Mouse (Mus musculus): ENCODE data around the gene Mien1. TPM values are rescaled to one million over a fixed set of nuclear protein-coding genes. Genes with fewer than 3 reads are reported as not detected.

Gene Mien1
- total RNA-seq, 2 experiments from 2014 or later: 27.2 to 36.5 TPM

DNA sequence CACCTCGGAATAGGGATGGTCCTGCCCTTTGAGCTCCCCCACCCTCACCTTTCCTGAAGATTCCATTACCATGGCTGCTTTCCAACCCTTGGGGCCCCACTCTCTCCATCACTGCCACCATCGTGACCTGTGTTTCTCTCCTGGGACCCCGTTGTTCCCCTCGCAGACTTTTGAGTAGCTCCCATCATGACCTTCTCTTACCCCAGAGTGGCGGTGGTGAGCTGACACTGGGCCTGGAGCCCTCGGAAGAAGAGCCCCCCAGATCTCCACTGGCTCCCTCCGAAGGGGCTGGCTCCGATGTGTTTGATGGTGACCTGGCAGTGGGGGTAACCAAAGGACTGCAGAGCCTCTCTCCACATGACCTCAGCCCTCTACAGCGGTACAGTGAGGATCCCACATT, 3.1 kb downstream of the Mien1 start:
- intact Hi-C loops (cut with DNase I): loop anchor here (5.0 kb wide), 1 partner anchor 168 kb away; no protein-coding TSS in a partner anchor
- no peak for DNase-seq

GRCm38 (mm10) chr11:98431743-98432502, 6.9 kb downstream of the Mien1 start:
- no peak for DNase-seq
- intact Hi-C loops (cut with DNase I): no loop called here

DNA sequence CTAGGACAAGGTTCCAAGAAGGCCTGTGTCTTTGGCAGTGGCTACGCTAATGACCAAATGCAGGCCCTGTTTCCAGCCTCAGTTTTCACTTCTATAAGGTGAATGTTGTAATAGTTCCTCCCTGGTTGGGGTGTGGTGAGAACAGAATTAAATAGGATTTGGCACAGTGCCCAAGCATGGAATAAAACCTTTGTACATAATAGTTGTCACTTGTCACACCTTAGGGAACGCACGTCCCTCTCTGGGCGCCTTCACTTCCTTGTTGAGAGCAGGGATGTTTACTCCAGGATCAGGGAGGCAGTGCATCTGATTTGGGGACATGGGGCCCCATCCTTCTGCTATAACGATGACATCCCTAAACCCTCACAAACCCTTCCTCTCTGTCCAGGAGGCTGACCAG, 10.4 kb downstream of the Mien1 start:
- intact Hi-C loops (cut with DNase I): no loop called here

DNA sequence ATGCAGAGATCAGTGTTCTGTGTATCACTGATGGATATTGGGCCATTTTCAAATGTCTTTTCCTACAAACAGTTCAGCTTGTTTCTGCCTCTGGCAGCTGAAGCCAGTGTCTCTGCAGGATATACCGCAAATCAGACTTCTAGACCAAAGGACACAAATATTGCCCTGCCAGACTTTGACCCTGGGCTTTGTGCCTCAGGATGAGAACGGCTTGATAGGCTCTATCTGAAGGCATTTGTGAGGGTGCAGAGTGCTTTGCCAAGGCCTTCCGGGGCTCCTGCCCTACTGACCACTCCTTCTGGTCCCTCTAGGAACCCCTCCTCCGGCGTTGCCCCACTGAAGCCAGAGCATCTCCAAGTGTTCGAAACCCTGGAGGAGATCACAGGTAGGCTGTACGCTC, 12.2 kb downstream of the Mien1 start:
- intact Hi-C loops (cut with DNase I): no loop called here
- no peak for DNase-seq

More for the DNA sequence above, 10.4 kb downstream of the Mien1 start:
- DNase-seq: no peak

GRCm38 (mm10) chr11:98418939-98419547, 19.7 kb downstream of the Mien1 start:
- intact Hi-C loops (cut with DNase I): no loop called here
- peak in 1 of 2 experiments; percentile 11 for DNase-seq

GRCm38 (mm10) chr11:98418273-98418672, 20.5 kb downstream of the Mien1 start:
- intact Hi-C loops (cut with DNase I): no loop called here
- no peak for DNase-seq

DNA sequence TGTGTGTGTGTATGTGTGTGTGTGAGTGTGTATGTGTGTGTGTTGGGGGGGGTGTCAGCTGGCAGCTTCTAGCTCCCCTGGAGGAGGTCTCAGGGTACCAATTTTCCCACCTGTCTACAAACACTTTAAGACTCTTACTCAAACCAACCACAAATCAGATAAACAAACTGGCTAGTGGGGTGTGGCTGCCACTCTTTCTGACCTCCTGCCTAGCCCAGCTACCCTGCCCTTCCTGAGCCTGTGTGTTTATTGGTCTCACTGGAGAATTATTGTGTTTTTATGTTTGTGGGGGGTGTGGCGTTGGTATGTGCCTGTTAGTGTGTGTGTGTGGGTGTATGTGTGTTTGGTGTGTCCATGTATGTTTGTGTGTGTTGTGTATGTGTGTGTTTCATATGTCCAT, 21.7 kb downstream of the Mien1 start:
- DNase-seq: no peak
- intact Hi-C loops (cut with DNase I): no loop called here

- intact Hi-C loops (cut with DNase I): no loop called here
- DNase-seq: no peak
These were observed 24.6 kb downstream of the Mien1 start for GRCm38 (mm10) chr11:98414162-98414561.

GRCm38 (mm10) chr11:98413731-98414130, 25.1 kb downstream of the Mien1 start:
- no peak for DNase-seq
- intact Hi-C loops (cut with DNase I): no loop called here

DNA sequence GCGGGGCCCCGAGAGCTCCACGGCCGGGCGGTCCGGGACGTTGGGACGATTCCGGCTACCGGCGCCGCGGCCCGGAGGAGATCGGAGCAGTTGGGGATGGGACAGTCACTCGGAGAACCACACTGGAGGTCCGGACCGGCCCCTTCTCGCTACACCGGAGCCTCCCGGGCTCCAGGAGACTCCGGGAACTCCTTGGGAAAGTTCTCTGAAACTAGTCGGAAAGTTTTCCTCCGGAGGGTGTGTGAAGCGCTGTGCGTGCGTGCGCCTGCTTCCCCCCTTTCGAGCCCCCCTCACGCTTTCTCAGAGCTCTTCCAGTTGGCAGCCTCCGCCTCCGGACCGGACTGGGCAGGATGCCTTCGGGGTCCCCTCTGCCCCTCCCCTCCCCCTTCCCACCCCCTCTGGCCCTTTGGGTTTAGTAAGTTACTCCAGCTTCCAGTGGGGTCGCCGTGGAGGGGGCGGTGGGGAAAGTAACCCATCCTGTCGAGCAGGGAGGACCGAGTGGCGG, 25.9 kb downstream of the Mien1 start:
- intact Hi-C loops (cut with DNase I): no loop called here
- peak in 1 of 2 experiments; percentile 30 for DNase-seq

DNA sequence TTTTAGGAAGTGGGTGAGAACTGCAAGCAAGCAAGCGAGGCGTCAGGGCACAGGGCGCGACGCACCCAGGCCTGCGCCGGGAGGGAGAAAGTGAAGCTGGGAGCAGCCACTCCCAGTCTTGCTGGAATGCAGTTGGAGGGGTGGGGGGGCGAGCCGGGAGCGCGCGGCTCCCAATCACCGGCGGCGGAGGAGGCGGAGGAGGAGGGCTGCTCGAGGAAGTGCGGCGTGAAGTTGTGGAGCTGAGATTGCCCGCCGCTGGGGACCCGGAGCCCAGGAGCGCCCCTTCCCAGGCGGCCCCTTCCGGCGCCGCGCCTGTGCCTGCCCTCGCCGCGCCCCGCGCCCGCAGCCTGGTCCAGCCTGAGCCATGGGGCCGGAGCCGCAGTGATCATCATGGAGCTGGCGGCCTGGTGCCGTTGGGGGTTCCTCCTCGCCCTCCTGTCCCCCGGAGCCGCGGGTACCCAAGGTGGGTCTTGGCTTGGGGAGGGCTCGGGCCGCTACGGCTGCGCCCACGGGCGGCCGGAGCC, 26.5 kb downstream of the Mien1 start, which contains the start of gene Erbb2:
Erbb2 (plus strand) TSS at position 198 of the 524 bp plus-strand sequence.
- intact Hi-C loops (cut with DNase I): no loop called here
- peak; percentile 50 to 61 for DNase-seq

DNA sequence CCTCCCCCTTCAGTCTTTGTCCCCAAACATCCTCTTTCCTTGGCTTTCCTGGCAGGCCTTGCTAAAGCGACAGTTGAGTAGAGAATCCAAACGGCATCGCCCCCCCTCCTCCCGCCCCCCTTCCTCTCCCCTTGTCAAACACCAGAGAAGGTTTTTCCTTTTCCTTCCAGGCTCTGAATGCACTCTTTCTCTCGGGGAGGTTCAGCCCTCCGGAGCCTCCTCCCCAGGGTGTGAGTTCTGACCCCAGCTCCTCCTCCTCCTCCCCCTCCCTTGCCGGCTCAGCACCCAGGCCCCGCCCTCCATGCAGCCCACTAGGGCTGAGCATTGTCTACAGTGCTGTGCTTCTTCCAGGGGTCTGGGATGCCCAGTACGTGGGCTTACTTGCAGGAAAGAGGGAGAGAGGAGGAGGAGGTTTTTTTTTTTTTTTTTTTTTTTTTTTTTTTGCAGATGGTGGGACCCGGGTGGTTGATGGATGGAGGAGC, 29.4 kb downstream of the Mien1 start:
- intact Hi-C loops (cut with DNase I): loop anchor here (5.0 kb wide), 1 partner anchor 52 kb away; the partner anchor contains the start of gene Stard3
- no peak for DNase-seq

DNA sequence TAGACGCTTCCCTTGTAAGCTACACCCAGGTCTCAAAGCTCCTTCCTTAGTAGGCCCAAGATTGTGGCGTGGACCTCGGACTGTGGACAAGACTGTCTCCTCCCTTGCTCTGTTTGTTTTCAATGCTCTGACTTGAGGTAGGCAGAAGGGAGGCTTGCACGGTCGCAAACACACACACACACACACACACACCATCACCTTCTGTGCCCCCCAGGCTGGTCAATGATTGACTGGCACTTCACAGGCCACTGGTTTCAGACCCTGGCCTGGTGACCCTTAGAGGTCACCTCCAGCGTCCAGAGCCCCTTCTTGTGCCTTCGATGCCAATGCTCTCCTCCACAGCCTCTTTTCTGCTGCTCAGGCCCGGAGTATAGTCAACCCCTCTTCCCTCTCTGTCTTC, 29.9 kb downstream of the Mien1 start:
- intact Hi-C loops (cut with DNase I): loop anchor here (5.0 kb wide), 1 partner anchor 52 kb away; the partner anchor contains the start of gene Stard3
- no peak for DNase-seq

- intact Hi-C loops (cut with DNase I): loop anchor here (5.0 kb wide), 1 partner anchor 49 kb away; the partner anchor contains the start of gene Stard3
- DNase-seq: peak in 1 of 2 experiments; percentile 3
These were observed 32.2 kb downstream of the Mien1 start for GRCm38 (mm10) chr11:98406621-98407020.

DNA sequence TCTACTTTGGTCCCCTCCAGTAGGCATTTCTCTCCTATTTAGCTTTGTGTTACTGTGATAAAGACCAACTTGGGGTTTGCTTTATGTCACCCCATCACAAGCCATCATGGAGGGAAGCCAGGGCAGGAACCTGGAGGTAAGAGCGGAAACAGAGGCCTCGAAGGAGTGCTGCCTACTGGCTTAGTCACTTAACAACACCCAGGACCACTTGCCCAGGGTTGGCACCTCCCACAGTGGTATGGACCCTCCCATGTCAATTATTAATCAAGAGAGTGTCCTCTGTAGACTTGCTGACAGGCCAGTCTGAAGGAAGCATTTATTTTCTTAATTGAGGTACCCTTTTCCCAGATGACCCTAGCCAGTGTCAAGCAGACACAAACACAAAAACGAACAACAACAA, 38.0 kb downstream of the Mien1 start:
- intact Hi-C loops (cut with DNase I): no loop called here
- no peak for DNase-seq

GRCm38 (mm10) chr11:98400161-98400726, 38.5 kb downstream of the Mien1 start, which contains the start of gene Pgap3:
TSS of gene Pgap3 (minus strand) at chr11:98400490.
- peak; percentile 74 to 88 for DNase-seq
- intact Hi-C loops (cut with DNase I): no loop called here

DNA sequence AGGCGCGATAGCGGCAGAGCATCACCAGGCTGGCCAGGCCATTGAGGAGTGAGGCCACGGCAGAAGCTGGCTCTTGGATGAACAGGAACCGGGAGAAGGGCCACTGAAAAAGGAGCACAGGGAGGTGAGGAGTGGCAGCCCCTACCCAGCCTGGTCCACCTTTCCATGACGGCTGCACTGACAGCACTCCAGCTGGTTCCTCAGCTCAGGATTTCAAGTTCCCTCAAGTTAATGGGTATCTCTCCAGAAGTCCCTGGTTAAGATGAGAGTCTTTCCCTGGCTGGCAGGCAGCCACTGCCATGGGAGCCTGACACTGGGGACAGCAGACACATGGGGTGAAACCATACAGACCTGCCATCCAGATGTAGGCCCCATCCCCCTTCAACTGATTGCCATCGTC, 40.8 kb downstream of the Mien1 start:
- intact Hi-C loops (cut with DNase I): no loop called here
- no peak for DNase-seq

DNA sequence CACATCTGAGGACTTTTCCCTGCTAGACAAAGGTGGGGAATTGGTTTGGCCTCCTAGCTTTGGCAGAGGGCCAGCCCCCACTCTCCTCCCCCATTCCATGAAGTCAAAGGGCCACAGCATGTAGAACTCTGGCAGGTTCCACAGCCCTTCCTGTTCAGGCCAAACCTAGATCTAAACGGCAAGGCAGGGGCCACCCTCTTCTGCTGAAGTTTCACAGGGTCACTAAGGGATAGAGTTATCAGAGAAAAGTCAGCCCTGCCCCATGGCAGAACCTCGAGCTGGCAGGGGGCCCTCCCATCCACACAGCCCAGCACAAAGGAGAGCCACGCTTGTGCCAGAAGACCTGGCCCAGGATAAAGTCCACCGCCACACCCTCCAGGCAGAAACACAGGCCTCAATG, 43.8 kb downstream of the Mien1 start:
- intact Hi-C loops (cut with DNase I): no loop called here
- peak; percentile 13 to 14 for DNase-seq

- peak in 1 of 2 experiments; percentile 21 for DNase-seq
- intact Hi-C loops (cut with DNase I): no loop called here
These were observed 44.5 kb downstream of the Mien1 start for GRCm38 (mm10) chr11:98394301-98394700.

DNA sequence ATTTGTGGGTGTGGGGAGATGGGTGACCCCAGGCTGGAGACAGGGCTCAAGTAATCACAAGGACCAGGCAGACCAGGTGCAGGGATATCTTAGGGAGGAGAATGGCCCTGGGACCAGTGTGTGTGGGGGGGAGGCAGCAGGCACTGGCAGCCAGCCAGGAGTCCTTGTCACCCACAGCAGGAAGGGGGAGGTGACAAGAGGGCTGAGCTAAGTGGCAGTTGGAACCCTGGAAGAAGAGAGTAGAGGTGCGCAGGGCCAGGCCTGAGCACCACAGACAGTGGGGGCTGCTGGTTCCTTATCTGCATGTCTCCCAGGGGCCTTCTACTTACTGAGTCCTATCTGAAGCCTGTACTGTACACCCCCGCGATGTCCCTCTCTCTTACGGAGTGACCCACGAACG, 45.5 kb downstream of the Mien1 start:
- DNase-seq: peak in 1 of 2 experiments; percentile 12
- intact Hi-C loops (cut with DNase I): no loop called here

- no peak for DNase-seq
- intact Hi-C loops (cut with DNase I): no loop called here
These were observed 46.1 kb downstream of the Mien1 start for GRCm38 (mm10) chr11:98392645-98393044.

All from gastrocnemius, postnatal 36 days (tissue).